Mouse (Mus musculus): ENCODE measurements around the gene Rap1gap2. TPM values are rescaled to one million over a fixed set of nuclear protein-coding genes. Genes with fewer than 3 reads are reported as not detected.
A peak's percentile ranks its signal among the peaks of the same experiment; 100 is the strongest.

The Rap1gap2 gene
- polyA plus RNA-seq, 1 experiment from 2014 or later, result 2.4 TPM

- H3K9ac ChIP-seq, result no peak overlapping the region
- no peak for ATAC-seq (ENCODE audit: borderline replicate concordance, extremely low read depth, low FRiP score, low TSS enrichment)
- no peaks in the 10 kb centered on the region for H3K27me3 ChIP-seq
- peaks cover 34% of the 10 kb centered on the region for H3K4me1 ChIP-seq
- no peak overlapping the region for H3K4me3 ChIP-seq
- H3K9me3 ChIP-seq, result no peaks in the 10 kb centered on the region
- no peak overlapping the region for H3K4me2 ChIP-seq
- 77% methylated on average over 3 of the region's 3 CpGs for WGBS
- H3K27ac ChIP-seq, result no peak overlapping the region
- H3K36me3 ChIP-seq, result no peaks in the 10 kb centered on the region
These were observed 198.3 kb downstream of the Rap1gap2 start for GRCm38 (mm10) chr11:74412462-74412861.

GRCm38 (mm10) chr11:74411943-74412342 is 198.8 kb downstream of the Rap1gap2 start:
- ATAC-seq (ENCODE audit: borderline replicate concordance, extremely low read depth, low FRiP score, low TSS enrichment), result no peak

GRCm38 (mm10) chr11:74409757-74410174 is 200.9 kb downstream of the Rap1gap2 start:
- no peak overlapping the region for H3K4me2 ChIP-seq
- peak overlapping the region; percentile 79 for H3K27ac ChIP-seq

More at GRCm38 (mm10) chr11:74411943-74412342, 198.8 kb downstream of the Rap1gap2 start:
- Histone ChIP-seq H3K36me3 (no peaks in the 10 kb centered on the region), H3K9me3 (no peaks in the 10 kb centered on the region), H3K27me3 (no peaks in the 10 kb centered on the region), H3K4me3 (no peak overlapping the region), H3K4me1 (peaks cover 34% of the 10 kb centered on the region), H3K4me2 (no peak overlapping the region), H3K27ac (no peak overlapping the region), H3K9ac (no peak overlapping the region)
- 73% methylated on average over 3 of the region's 3 CpGs for WGBS

DNA sequence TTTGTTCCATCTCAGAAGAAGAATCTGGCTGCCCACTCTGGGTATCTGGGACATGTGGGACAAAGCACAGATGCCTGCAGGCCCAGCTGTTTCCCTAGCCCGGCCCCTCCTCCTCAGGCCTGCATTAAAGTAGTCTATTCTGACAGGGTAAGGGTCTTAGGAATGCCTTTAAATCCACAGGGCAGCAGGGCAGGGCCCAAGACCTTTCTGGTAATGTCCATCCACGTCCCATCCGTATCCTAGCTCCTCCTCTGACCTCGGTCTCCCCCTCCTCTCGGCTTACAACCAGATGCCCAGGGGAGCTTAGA is 201.3 kb downstream of the Rap1gap2 start:
- peak; percentile 33 for ATAC-seq (ENCODE audit: borderline replicate concordance, extremely low read depth, low FRiP score, low TSS enrichment)
- peak overlapping the region; percentile 79 for H3K27ac ChIP-seq
- no peak overlapping the region for H3K4me3 ChIP-seq
- no peak overlapping the region for H3K4me2 ChIP-seq
- no peak overlapping the region for H3K9ac ChIP-seq
- H3K36me3 ChIP-seq, result no peaks in the 10 kb centered on the region
- WGBS, result 49% methylated on average over 5 of the region's 5 CpGs
- peaks cover 34% of the 10 kb centered on the region for H3K4me1 ChIP-seq
- no peaks in the 10 kb centered on the region for H3K9me3 ChIP-seq
- H3K27me3 ChIP-seq, result no peaks in the 10 kb centered on the region

More at GRCm38 (mm10) chr11:74409757-74410174, 200.9 kb downstream of the Rap1gap2 start:
- peak; percentile 53 for ATAC-seq (ENCODE audit: borderline replicate concordance, extremely low read depth, low FRiP score, low TSS enrichment)
- Histone ChIP-seq H3K27me3 (no peaks in the 10 kb centered on the region), H3K36me3 (no peaks in the 10 kb centered on the region), H3K9me3 (no peaks in the 10 kb centered on the region), H3K9ac (no peak overlapping the region), H3K4me1 (peaks cover 34% of the 10 kb centered on the region), H3K4me3 (no peak overlapping the region)
- 27% methylated on average over 4 of the region's 4 CpGs for WGBS

GRCm38 (mm10) chr11:74408587-74409446 is 201.9 kb downstream of the Rap1gap2 start:
- Histone ChIP-seq H3K4me3 (no peak overlapping the region), H3K27me3 (no peaks in the 10 kb centered on the region), H3K27ac (peak overlapping the region; percentile 79), H3K9ac (no peak overlapping the region), H3K4me1 (peaks cover 28% of the 10 kb centered on the region), H3K9me3 (no peaks in the 10 kb centered on the region), H3K4me2 (no peak overlapping the region), H3K36me3 (no peaks in the 10 kb centered on the region)
- 47% methylated on average over 4 of the region's 4 CpGs for WGBS
- peak; percentile 80 for ATAC-seq (ENCODE audit: borderline replicate concordance, extremely low read depth, low FRiP score, low TSS enrichment)

GRCm38 (mm10) chr11:74405201-74405600 is 205.5 kb downstream of the Rap1gap2 start:
- ATAC-seq (ENCODE audit: borderline replicate concordance, extremely low read depth, low FRiP score, low TSS enrichment), result no peak
- 62% methylated on average over 7 of the region's 7 CpGs for WGBS

DNA sequence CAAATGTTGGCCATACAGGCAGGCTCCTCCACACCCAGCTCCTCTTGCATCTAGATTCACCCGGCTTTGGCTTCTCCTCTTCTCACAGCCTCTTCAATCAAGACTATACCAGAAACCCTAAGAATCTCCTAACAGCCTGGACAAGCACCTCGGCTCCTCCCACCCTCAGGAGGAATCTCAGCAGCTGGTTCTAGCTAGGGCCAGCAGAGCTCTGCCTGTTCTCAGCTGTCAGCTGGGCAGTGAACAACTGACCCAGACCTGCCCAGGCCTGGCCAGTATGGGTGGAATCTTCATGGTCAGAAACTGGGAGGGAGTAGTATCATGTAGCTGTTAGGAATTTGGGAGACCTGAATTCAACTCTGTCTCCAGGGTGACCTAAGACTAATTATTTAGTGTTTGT is 206.5 kb downstream of the Rap1gap2 start:
- Histone ChIP-seq H3K4me1 (peaks cover 10% of the 10 kb centered on the region), H3K27me3 (no peaks in the 10 kb centered on the region), H3K36me3 (no peaks in the 10 kb centered on the region), H3K4me2 (no peak overlapping the region), H3K27ac (no peak overlapping the region), H3K9me3 (no peaks in the 10 kb centered on the region), H3K9ac (no peak overlapping the region), H3K4me3 (no peak overlapping the region)
- no peak for ATAC-seq (ENCODE audit: borderline replicate concordance, extremely low read depth, low FRiP score, low TSS enrichment)
- WGBS, result 38% methylated on average over 2 of the region's 2 CpGs

More at GRCm38 (mm10) chr11:74405201-74405600, 205.5 kb downstream of the Rap1gap2 start:
- H3K9me3 ChIP-seq, result no peaks in the 10 kb centered on the region
- H3K4me3 ChIP-seq, result no peak overlapping the region
- no peak overlapping the region for H3K4me2 ChIP-seq
- H3K27me3 ChIP-seq, result no peaks in the 10 kb centered on the region
- no peaks in the 10 kb centered on the region for H3K36me3 ChIP-seq
- peaks cover 20% of the 10 kb centered on the region for H3K4me1 ChIP-seq
- H3K9ac ChIP-seq, result no peak overlapping the region
- H3K27ac ChIP-seq, result no peak overlapping the region

GRCm38 (mm10) chr11:74402126-74402525 is 208.6 kb downstream of the Rap1gap2 start:
- no peak overlapping the region for H3K27ac ChIP-seq
- H3K9ac ChIP-seq, result no peak overlapping the region
- H3K4me2 ChIP-seq, result no peak overlapping the region
- 34% methylated on average over 2 of the region's 2 CpGs for WGBS
- H3K27me3 ChIP-seq, result no peaks in the 10 kb centered on the region
- H3K4me1 ChIP-seq, result no peaks in the 10 kb centered on the region
- H3K4me3 ChIP-seq, result no peak overlapping the region
- no peak; the same call in 1 of the 2 replicates for ATAC-seq (ENCODE audit: borderline replicate concordance, extremely low read depth, low FRiP score, low TSS enrichment)
- H3K36me3 ChIP-seq, result no peaks in the 10 kb centered on the region
- no peaks in the 10 kb centered on the region for H3K9me3 ChIP-seq

GRCm38 (mm10) chr11:74395583-74395982 is 215.1 kb downstream of the Rap1gap2 start:
- H3K27me3 ChIP-seq, result no peaks in the 10 kb centered on the region
- no peak overlapping the region for H3K4me2 ChIP-seq
- WGBS, result 73% methylated on average over 18 of the region's 18 CpGs
- H3K36me3 ChIP-seq, result no peaks in the 10 kb centered on the region
- ATAC-seq (ENCODE audit: borderline replicate concordance, extremely low read depth, low FRiP score, low TSS enrichment), result no peak
- no peaks in the 10 kb centered on the region for H3K4me1 ChIP-seq
- no peak overlapping the region for H3K4me3 ChIP-seq
- no peak overlapping the region for H3K9ac ChIP-seq
- H3K9me3 ChIP-seq, result no peaks in the 10 kb centered on the region
- no peak overlapping the region for H3K27ac ChIP-seq

DNA sequence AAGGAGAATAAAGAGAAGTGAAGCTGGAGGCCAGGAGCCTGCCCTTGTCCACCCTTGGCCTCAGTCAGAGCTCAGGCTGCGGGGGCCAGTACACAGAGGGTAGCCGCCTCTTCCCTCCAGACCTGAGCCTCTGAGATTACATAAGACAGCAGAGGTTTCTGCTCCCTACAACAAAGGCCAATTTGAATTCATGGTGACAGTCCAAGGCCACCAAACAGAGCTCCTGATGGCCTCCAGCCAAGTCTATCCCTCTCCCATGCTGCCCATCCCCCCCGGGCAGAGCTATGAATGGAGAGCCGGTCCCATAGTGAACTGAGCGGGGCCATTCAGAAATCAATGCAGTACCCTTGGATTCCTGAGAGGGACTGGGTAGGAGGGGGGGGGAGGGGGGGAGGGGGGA is 217.2 kb downstream of the Rap1gap2 start:
- no peak overlapping the region for H3K27ac ChIP-seq
- peak; percentile 36; the same call in 1 of the 2 replicates for ATAC-seq (ENCODE audit: borderline replicate concordance, extremely low read depth, low FRiP score, low TSS enrichment)

GRCm38 (mm10) chr11:74392903-74393302 is 217.8 kb downstream of the Rap1gap2 start:
- no peaks in the 10 kb centered on the region for H3K9me3 ChIP-seq
- no peak overlapping the region for H3K27ac ChIP-seq
- H3K4me3 ChIP-seq, result no peak overlapping the region
- no peak overlapping the region for H3K9ac ChIP-seq
- ATAC-seq (ENCODE audit: borderline replicate concordance, extremely low read depth, low FRiP score, low TSS enrichment), result no peak
- H3K36me3 ChIP-seq, result no peaks in the 10 kb centered on the region
- no peaks in the 10 kb centered on the region for H3K4me1 ChIP-seq
- no peaks in the 10 kb centered on the region for H3K27me3 ChIP-seq
- H3K4me2 ChIP-seq, result no peak overlapping the region
- 81% methylated on average over 6 of the region's 6 CpGs for WGBS

More for the DNA sequence above, 217.2 kb downstream of the Rap1gap2 start:
- Histone ChIP-seq H3K4me1 (no peaks in the 10 kb centered on the region), H3K4me2 (no peak overlapping the region), H3K9ac (no peak overlapping the region), H3K36me3 (no peaks in the 10 kb centered on the region), H3K9me3 (no peaks in the 10 kb centered on the region), H3K4me3 (no peak overlapping the region), H3K27me3 (no peaks in the 10 kb centered on the region)
- 70% methylated on average over 5 of the region's 5 CpGs for WGBS

GRCm38 (mm10) chr11:74391899-74392298 is 218.8 kb downstream of the Rap1gap2 start:
- ATAC-seq (ENCODE audit: borderline replicate concordance, extremely low read depth, low FRiP score, low TSS enrichment), result no peak
- H3K4me2 ChIP-seq, result no peak overlapping the region
- no peak overlapping the region for H3K27ac ChIP-seq
- H3K36me3 ChIP-seq, result no peaks in the 10 kb centered on the region
- no peak overlapping the region for H3K4me3 ChIP-seq
- 80% methylated on average over 11 of the region's 11 CpGs for WGBS
- no peak overlapping the region for H3K9ac ChIP-seq
- no peaks in the 10 kb centered on the region for H3K27me3 ChIP-seq
- no peaks in the 10 kb centered on the region for H3K9me3 ChIP-seq
- H3K4me1 ChIP-seq, result no peaks in the 10 kb centered on the region
